Mouse (Mus musculus): Measurements from ENCODE around the gene Gmeb2.

Gene Gmeb2

DNA sequence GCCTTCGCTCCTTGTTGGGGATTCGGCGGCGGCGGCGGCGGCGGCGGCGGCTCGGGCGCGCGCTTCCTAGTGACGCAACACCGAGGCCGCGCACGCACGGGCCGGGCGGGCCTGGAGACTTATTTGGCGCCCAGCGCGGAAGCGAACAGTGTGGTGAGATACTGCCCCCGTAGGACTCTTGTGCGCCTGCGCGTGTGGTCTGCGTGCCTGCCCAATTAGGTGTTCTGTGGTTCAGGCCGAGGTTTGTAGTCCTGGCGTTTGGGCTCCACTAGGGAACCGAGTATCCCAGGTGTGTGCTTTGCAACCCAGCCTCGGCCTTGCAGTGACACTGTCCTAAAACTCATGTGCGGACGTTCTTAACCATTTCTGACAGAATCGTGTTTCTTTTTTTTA, at the start of gene Gmeb2:
Gmeb2 (minus strand) TSS at position 78 of the 393 bp plus-strand sequence.
- DNase-seq = peak; percentile 89 to 94

DNA sequence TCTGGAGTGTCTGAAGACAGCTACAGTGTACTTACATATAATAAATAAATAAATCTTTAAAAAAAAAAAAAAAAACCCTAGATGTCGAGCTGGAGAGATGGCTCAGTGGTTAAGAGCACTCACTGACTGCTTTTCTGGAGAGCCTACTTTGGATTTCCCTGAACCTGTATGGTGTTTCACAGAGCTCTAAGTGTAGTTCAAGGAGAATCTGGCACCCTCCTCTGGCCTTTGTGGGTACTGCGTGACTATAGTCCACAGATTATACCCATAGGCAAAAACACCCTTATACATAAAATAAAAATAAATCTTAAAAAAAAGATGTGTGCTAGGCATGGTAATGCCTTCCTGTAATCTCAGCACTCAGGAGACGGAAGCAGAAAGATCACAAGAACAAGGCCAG, 46.2 kb upstream of the Gmeb2 start:
- DNase-seq = peak in 1 of 2 experiments; percentile 38

DNA sequence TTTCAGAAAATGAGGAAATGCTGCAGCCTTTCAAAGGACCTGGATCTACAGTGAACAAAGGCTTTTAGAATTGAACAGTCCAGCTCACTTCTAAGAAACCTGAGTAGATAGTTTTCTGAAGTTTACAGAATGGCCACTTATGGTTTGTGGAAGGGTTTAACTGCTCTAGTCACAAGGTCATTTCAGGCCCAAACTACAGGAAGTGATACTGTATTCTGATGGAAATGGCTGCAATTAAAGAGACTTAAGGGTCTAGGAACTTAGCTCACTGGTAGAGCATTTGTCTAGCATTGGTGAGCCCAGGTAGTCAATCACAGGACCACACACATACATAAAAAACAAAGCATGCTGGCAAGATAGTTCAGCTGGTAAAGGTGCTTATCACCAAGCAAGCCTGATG, 44.7 kb upstream of the Gmeb2 start:
- no peak for DNase-seq

DNA sequence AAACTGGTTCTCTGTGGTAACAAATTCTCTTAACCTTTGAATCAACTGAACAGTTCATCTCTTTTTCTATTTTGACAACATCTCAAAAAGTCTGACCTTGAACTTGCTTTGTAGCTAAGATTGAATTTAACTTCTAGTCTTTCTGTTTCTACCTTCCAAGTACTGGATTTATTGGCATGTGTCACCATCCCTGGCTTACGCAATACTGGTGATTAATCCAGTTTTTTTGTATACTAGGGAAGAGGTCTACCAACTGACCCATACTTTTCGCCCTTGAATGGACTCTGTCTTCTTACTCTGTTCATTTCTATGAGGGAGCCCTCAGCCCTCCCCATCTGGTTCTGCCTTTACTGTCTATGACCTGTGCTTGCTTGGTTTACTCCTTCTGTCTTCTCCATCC, 38.3 kb upstream of the Gmeb2 start:
- no peak for DNase-seq

DNA sequence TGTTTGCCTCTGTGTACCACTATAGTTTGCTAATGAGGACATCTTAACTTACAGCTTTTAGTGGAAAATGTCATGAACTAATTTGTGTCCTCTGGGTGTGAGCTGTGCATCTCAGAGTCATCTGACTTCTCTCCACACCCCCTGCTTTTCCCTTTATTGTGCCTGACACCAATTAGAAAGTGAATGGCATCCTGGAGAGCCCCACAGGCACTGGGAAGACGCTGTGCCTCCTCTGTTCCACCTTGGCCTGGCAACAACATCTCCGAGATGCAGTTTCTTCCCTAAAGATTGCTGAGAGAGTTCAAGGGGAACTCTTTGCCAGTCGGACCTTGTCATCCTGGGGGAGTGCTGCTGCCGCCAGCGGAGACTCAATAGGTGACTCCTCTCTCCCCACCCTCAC, 34.3 kb upstream of the Gmeb2 start:
- DNase-seq = no peak

DNA sequence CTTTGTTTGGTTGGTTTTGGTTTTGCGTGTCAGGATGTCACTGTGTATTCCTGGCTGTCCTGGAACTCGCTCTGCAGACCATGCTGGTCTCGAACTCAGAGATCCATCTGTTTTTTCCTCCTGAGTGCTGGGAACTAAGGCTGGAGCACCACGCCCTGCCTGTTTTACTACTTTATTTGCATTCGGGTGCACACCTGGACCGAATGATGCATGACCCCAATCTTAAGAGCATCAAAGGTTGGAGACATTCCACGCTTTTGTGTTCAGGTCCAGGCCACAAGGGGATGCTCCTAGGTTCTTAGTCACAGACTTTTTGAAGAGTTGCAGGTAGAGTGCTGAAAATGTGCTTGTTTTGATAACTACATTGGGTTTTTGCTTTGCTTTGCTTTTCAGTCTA, 32.3 kb upstream of the Gmeb2 start:
- DNase-seq = no peak

DNA sequence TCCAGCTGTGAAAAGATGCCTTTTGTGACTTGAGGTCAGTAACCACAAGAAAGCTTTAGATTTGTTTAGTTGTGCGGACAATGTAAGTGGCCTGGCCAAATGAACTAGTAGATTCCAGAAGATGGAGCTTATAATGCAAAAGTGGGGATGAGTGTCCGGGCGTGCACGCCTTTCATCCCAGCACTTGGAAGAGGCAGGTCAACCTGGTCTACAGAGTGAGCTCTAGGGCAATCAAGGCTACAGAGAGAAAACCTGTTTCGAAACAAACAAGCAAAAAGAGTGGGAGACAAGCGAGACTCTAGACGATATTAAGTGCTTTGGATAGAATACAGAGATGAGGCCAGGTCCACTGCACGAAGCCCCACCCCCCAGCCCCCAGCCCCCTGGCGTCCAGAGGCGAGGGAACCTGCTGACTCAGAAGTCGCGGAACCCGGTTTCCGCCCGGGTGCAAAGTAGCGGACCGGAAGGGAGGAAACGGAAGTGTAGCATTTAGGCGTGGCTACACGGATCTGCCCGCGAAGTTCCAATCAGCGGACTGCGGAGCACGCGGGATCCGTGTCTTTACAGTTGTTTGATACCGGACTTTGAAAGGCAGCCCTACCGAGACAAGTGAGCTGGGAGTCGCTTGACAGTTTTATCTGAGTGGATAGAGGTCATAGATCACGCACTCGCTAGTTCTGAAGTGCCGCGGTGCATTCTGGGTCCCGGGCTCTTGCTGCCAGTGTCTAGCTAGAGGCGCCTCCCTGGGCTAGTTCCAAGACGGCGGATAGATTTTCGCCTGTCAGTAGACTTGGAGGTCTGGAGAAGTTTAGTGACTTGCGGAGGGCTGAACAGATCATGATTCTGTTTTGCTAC, 31.6 kb upstream of the Gmeb2 start, which contains the start of gene Rtel1:
Rtel1 (plus strand) TSS at position 492 of the 855 bp plus-strand sequence.
- DNase-seq = peak; percentile 62 to 71

DNA sequence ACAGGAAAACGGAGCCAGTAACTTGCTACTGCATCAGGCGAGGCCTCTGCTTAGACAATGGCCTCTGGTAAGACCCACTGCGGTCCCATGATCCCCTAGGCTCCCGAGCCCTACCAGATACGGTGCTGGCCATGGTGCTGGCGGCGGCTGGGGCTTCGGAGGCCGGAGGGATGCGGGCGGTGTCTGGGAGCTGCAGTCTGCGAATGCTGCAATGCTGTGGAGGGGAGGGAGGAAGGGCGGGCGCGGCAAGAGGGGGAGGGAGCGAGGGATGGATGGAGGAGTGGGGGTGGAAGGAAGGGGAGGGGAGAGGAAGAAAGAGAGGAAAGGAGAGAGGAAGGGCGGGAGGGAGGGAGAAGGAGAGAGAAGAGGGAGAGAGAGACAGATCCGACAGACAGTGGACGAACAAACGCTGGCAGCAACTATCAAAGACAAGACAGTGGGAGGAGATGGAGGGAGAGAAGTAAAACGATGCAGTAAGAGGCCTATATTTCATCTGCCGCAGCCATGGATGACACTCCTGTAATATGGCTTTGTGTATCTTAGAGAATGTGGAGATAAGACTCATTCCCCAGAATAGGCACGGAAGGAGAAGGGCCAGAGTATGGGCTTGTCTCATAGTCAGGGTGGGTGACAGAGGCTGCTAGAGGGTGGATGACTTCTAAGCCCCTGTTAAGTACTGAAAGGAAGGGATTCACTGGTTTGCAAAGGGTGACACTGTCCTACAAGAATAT, 26.4 kb upstream of the Gmeb2 start, which contains the start of gene Stmn3:
Stmn3 (minus strand) TSS at position 421 of the 731 bp plus-strand sequence.
- DNase-seq = no peak

DNA sequence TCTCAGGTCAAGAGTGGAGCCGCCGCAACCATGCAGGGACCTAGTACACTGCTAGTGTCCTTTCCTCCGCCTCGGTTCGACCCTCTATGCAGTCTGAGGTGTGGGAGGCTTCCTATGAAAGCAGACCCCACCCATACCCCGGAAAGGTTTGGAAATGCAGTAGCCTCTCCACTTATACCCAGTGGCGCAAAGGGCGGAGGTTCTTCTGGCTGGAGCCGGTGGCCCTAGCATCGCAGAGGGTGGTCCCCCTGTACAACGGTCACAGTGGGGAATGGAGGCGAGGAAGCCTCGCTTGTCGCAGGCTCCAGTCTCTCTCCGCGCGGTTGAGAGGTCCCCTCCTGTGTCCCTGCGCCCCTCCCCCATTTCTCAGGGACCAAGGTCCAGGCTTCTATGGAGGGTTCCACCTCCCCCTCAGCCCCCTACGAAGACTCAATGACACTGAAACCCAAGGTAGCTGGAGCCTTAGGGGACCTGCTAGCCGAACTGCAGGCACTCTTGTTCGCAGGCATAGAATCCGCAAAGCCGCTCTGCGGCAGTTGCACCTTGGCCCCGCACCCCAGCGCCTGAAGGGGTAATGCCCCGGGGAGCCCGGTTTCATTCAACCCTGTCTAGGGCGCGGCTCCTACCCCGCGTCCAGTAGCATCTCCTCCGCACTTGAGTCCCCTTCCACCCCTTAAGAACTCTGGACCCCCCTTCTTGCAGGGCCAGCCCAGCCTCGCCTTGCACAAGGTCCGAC, 25.7 kb upstream of the Gmeb2 start:
- no peak for DNase-seq

DNA sequence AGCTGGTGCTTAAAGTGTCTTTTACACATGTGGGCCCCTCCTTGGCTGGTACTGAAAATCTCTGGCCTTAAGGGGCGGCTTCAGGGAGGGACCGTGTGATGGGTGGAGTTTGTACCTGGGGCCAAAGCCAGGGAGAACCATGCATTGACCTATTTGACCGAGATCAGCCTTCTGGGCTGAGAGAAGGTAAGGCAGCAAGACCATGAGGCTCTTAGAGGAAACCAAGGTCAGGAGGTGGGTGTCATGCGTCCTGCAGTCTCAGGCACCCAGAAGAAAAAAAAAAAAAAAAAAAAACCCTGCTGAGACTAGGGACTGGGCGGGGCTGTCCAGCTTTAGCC, 25.1 kb upstream of the Gmeb2 start:
- DNase-seq = no peak

DNA sequence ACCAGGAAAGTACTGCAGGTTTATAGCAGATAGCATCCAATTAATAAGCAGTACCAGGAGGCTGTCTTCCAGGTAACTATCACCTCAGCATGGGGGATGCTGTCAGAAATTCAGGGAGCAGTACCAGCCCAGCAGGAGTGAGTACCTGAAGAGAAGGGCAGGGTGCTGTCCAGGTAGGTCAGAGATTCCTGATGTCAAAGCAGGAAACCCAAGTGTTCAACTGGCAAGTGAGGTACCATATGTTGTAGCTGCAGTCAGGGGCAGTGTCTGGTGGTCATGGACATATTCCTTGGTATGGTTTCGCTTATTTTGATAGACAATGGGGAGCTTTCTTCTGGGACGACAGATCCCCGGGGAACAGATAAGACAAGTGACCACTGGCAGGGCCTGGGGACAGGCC, 24.6 kb upstream of the Gmeb2 start:
- no peak for DNase-seq

DNA sequence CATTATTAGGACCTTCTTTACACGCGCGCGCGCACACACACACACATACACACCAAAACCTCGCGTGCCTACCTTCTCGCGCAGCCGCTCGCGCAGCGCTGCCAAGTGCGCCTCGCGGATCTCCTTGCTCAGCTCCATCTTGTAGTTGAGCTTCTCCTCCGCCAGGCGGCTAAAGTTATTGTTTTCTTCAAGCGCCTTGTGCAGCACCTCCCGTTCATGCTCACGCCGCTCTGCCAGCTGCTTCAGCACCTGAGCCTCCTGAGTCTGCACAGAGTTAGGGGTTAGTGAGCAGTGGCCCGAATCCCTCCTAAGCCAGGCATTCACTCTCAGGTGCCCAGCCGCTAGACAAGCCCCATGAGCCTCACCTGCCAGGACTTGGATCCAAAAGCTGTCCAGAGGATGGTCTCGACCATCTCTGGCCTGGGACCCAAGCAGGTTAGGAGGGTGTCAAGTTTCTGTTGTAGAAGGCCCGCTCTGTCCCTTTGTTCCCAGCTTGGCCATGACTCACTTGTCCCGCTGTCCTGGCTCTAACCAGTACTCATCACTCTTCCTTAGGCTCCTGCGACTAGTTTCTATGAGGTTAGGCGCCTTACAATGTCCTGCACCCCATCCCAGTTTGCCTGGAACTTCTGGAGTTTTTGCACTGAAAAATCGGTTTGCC, 19.4 kb upstream of the Gmeb2 start:
- DNase-seq = peak; percentile 33 to 35

DNA sequence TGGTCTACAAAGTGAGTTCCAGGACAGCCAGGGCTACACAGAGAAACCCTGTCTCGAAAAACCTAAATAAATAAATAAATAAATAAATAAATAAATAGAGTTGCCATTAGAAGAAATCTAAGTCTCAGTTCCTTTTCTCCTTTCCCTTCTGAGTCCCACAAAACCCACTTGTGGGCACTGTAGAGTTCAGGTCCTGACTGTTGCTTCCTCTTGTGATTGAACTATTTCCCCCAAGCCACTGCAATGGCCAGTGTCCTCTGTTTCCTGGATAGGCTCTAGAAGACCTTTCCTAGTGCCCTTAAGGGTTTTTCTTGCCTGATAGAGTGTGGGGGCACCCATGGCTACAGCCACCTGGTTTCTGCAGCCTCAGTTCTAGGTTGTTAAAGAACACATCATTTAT, 17.1 kb upstream of the Gmeb2 start:
- no peak for DNase-seq

DNA sequence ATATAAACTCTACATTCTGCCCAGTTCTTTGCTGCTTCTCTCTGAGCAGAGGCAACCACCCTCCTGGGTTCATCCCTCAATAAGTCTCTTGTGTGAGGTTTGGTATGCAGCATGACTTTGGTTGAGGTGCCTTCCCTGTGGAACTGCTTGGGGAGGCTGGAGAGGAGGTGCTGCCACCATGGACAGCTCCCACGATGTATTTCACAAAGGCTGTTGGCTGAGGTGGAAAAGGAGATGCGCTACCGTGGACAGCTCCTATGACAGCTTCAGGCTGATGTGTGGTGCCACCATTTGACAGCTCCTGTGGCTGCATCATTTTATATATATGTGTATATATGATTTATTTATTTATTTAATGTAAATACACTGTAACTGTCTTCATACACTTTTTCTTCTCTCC, 14.2 kb upstream of the Gmeb2 start:
- DNase-seq = no peak

DNA sequence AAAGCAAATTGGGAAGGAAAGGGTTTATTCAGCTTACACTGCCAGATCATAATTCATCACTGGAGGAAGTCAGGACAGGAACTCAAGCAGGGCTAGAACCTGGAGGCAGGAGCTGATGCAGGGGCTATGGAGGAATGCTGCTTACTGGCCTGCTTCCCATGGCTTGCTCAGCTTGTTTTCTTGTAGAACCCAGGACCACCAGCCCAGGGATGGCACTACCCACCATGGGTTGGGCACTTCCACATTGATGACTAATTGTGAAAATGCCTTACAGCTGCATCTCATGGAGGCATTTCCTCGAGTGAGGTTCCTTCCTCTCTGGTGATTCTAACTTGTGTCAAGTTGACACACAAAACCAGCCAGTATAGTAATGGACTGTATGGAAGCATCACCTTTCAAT, 3.1 kb upstream of the Gmeb2 start:
- no peak for DNase-seq

DNA sequence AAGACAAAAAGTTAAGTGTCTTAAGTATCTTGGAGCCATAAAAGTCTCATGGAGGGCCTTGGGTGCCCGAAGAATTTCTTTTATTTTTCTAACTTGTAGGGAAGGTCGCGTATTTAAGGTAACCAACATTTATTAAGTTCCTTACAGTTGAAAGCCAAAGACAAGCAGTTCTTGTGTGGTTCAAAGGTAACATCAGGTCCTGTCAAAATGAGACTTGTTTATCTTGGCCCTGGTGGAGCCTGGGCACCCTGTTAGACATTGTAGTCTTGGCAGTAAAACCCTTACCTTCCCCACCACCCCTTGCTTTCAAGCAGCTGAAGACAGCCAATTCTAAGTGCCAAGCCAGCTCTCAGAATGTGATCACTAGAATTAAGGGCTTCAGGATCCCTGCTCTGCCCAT, 856 bp upstream of the Gmeb2 start:
- DNase-seq = no peak

DNA sequence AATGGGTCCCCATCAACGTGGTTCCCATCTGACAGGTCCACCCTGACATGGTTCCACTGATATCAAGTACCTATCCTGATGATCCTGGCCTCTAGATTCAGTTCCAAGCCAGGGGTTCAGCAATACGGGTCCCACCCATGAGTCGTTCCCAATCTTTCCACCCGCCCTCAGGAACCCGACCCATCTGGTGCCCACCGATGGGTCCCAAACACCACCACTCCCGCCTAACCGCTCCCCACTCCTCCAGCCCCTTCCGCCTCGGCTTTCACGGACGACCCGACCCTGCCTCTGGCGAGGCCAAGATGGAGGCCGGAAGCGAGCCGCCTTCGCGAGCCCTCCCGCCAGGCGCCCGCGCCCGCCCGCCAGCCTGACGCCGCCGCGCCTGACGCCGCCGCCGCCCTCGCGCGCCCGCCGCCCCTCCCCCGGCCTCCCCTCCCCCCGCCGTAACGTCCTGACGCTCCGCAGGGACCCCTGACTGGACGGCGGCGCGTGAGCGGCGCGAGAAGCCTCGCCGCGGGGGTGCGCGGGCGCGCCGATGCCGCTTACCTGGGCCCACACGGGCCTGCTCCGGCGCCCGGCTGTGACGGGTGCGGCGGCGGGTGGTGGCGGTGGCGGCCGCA, 387 bp downstream of the Gmeb2 start:
- DNase-seq = peak; percentile 76 to 81

DNA sequence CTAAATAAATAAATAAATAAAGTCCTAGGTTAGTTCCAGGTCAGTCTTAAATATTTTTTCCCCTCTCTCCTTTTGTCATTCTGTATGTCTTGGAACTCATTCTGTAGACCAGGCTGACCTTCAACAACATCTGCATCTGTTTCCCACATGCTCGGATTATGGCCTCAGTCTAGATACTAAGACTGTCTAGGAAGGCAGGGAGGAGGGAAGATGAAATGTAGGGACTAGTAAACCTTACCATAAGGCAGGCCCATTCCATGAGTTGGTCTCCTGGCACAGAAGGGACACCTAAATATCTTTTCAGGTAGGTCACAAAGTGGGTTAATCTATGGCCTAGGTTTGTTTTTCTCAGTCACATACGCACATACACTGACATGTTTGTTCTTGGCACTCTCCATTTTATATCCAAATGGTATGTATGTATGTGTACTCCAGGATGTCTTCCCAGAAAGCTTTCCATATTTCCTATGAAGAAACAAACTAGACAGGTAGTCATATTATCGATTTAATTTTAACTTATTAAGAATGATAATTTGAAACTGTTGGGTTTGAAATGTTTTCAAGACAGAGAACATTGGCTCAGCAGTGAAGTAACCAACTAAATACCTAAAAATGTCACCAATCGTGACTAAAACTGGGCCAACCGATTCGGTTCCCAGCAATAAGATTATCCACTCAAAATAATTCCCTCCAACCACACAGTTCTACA, 1.1 kb downstream of the Gmeb2 start:
- no peak for DNase-seq

DNA sequence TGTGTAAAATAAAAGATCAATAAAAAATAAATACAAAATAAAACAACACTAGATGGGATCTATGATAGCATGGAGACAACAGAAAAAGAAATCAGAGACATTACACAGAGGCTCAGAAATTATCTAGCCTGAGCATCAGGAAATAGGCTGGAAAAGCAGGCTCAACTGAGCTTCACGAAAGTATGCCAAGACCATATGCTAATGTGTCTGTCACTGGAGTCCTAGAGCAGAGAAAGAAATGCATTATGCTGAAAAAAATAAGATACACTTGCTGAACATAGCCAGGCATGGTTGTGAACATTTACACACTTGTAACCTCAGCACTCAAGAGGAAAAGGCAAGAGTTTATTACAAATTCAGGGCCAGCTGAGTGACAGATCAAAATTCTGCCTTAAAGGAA, 7.9 kb downstream of the Gmeb2 start:
- no peak for DNase-seq

DNA sequence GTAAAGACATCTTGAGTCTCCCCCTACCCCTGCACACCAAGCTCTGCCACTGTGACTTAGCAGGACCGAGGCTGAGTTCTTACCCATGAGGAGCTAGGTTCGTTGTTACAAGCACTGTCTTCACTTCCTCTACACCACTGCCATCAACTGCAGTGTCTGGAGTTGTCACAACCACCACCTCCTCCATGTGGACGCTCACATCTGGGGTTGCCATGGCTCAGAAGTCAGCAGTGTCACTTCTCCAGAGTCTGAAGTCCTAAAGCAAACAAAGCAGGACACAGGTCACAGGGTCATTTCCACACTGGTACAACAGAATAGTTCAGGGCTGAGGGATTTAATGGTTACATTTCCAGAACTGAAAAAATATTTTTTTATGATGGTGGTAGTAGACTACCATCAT, 10.0 kb downstream of the Gmeb2 start:
- no peak for DNase-seq

DNA sequence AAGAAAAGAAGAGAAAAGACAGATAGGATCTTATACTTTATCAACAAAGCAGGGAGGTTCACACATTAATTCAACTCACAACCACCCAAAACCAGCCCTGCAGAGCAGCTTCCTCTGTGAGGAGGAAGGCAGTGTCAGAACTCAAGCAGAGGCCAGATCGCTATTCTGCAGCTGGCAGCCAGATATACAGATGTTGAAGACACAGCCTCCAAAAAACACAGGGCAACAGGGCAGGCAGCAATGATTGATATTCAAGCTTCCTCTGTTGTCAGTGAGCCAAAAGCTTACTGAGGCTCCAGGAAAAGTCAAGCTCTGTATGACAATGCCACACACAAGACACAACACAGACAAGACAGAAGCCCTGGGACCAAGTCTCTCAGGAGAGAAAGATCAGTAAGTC, 11.1 kb downstream of the Gmeb2 start:
- DNase-seq = no peak

DNA sequence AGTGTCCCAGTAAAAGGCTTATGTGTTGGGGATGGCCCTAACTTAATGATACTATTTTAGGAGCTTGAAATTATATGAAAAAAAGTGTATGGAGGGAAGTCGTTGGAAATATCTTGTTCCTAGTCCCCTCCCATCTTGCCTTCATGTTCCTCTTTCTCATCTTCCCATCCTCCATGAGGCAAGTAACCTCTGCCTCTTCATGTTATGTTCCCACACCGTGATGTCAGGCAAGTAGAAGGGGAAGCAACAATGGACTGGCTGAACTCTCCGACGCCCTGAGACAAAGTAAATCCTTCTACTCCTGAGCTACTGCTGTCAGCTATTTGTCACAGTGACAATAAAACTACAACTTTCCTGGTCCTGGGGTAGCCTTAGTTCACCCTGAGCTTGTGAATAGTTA, 13.2 kb downstream of the Gmeb2 start:
- DNase-seq = no peak

All from thymus, adult 18-20 months (tissue).